Mouse (Mus musculus) MEL (cell line): Measurements from ENCODE around the gene Micall1. TPM values are rescaled to one million over a fixed set of nuclear protein-coding genes. Genes with fewer than 3 reads are reported as not detected.

ENCODE experiments used
- DNase-seq: peaks from one replicate; pipeline ENCODE4 v3.0.0; 2011; ENCODE audit warnings: low read depth, low spot score
- H3K27ac ChIP-seq: 2 replicates; pipeline ENCODE4 v1.5.1; 2012; ENCODE audit warnings: low read depth, mild to moderate bottlenecking, control low read depth, low read length, moderate library complexity; ENCODE audit not compliant: control insufficient read depth
- H3K27me3 ChIP-seq, 2 experiments: fragments of 150-350 bp in 1 of 2; sonication (generic) in 1 of 2; 2 replicates each; pipeline ENCODE4 v1.6.1; 2012; ENCODE audit warnings: low read length in 2 of 2, mild to moderate bottlenecking in 2 of 2, improper control_type of control experiment in 1 of 2, moderate library complexity in 1 of 2; ENCODE audit not compliant: insufficient read depth in 2 of 2, control insufficient read depth in 1 of 2
- H3K36me3 ChIP-seq, 2 experiments: 2 replicates each; pipeline ENCODE4 v1.6.1; 2012 to 2014; ENCODE audit warnings: low read length in 2 of 2, improper control_type of control experiment in 1 of 2, inconsistent platforms in 1 of 2, mild to moderate bottlenecking in 1 of 2; ENCODE audit not compliant: insufficient read depth in 2 of 2, control insufficient read depth in 1 of 2
- H3K4me1 ChIP-seq, 2 experiments: fragments of 150-350 bp in 1 of 2; sonication (generic) in 1 of 2; 2 replicates each; pipeline ENCODE4 v1.6.1; 2012; ENCODE audit warnings: low read length in 2 of 2, improper control_type of control experiment in 1 of 2, mild to moderate bottlenecking in 1 of 2; ENCODE audit not compliant: insufficient read depth in 2 of 2, control insufficient read depth in 1 of 2
- H3K4me3 ChIP-seq, 2 experiments: fragments of 150-350 bp in 1 of 2; sonication (generic) in 1 of 2; 2 replicates each; pipeline ENCODE4 v1.5.1; 2012; ENCODE audit warnings: low read depth in 2 of 2, low read length in 2 of 2, mild to moderate bottlenecking in 2 of 2, moderate library complexity in 2 of 2, control low read depth in 1 of 2, improper control_type of control experiment in 1 of 2; ENCODE audit not compliant: control insufficient read depth in 1 of 2, insufficient read depth in 1 of 2
- H3K79me2 ChIP-seq: 2 replicates; pipeline ENCODE4 v1.6.1; 2012; ENCODE audit warnings: mild to moderate bottlenecking, low read length, moderate library complexity; ENCODE audit not compliant: control insufficient read depth, poor library complexity, insufficient read depth
- H3K9ac ChIP-seq: 2 replicates; pipeline ENCODE4 v1.6.1; 2012; ENCODE audit warnings: low read depth, mild to moderate bottlenecking, control low read depth, low read length, moderate library complexity; ENCODE audit not compliant: control insufficient read depth, poor library complexity, severe bottlenecking
- H3K9me3 ChIP-seq: fragments of 150-350 bp; sonication (generic); replicated peaks from 2 replicates; pipeline ENCODE4 v1.6.1; 2012; ENCODE audit warnings: mild to moderate bottlenecking, low read length, improper control_type of control experiment, moderate library complexity; ENCODE audit not compliant: insufficient read depth
- BHLHE40 ChIP-seq: IDR thresholded peaks from 2 replicates; pipeline ENCODE4 v1.6.1; 2012; ENCODE audit warnings: low read depth, mild to moderate bottlenecking, inconsistent platforms, low read length, improper control_type of control experiment, borderline replicate concordance
- CHD1 ChIP-seq: IDR thresholded peaks from 2 replicates; pipeline ENCODE4 v1.6.1; 2012; ENCODE audit warnings: low read depth, mild to moderate bottlenecking, inconsistent platforms, low read length, improper control_type of control experiment
- CTCF ChIP-seq, 3 experiments: IDR thresholded peaks in 2 of 3; conservative IDR thresholded peaks in 1 of 3; 2 replicates each; pipeline ENCODE4 v1.5.1; 2011 to 2012; ENCODE audit warnings: low read length in 3 of 3, low read depth in 2 of 3, mild to moderate bottlenecking in 2 of 3, improper control_type of control experiment in 1 of 3, inconsistent platforms in 1 of 3, mixed read lengths in 1 of 3, moderate library complexity in 1 of 3; ENCODE audit not compliant: control insufficient read depth in 1 of 3, insufficient read depth in 1 of 3, poor library complexity in 1 of 3, severe bottlenecking in 1 of 3
- E2F4 ChIP-seq: IDR thresholded peaks from 2 replicates; pipeline ENCODE4 v1.6.1; 2011; ENCODE audit warnings: low read depth, low read length, improper control_type of control experiment, borderline replicate concordance
- EP300 ChIP-seq, 2 experiments: IDR thresholded peaks; 2 replicates each; pipeline ENCODE4 v1.6.1; 2011; ENCODE audit warnings: improper control_type of control experiment in 2 of 2, low read length in 2 of 2, low read depth in 1 of 2, mild to moderate bottlenecking in 1 of 2
- ETS1 ChIP-seq: IDR thresholded peaks from 2 replicates; pipeline ENCODE4 v1.6.1; 2012; ENCODE audit warnings: low read depth, mild to moderate bottlenecking, inconsistent platforms, low read length, improper control_type of control experiment, moderate library complexity
- GABPA ChIP-seq: IDR thresholded peaks from 2 replicates; pipeline ENCODE4 v1.6.1; 2012; ENCODE audit warnings: low read depth, mild to moderate bottlenecking, inconsistent platforms, low read length, improper control_type of control experiment, moderate library complexity
- GATA1 ChIP-seq: IDR thresholded peaks from 2 replicates; pipeline ENCODE4 v1.6.1; 2011; ENCODE audit warnings: low read depth, low read length, improper control_type of control experiment
- HCFC1 ChIP-seq: IDR thresholded peaks from 2 replicates; pipeline ENCODE4 v1.6.1; 2012; ENCODE audit warnings: low read depth, mild to moderate bottlenecking, inconsistent platforms, low read length, improper control_type of control experiment, moderate library complexity
- JUND ChIP-seq: IDR thresholded peaks from 2 replicates; pipeline ENCODE4 v1.6.1; 2011; ENCODE audit warnings: low read depth, mild to moderate bottlenecking, improper control_type of control experiment, low read length
- KAT2A ChIP-seq: conservative IDR thresholded peaks from 2 replicates; pipeline ENCODE4 v1.6.1; 2012; ENCODE audit warnings: low read depth, low read length, improper control_type of control experiment, inconsistent platforms
- MAFK ChIP-seq: IDR thresholded peaks from 2 replicates; pipeline ENCODE4 v1.6.1; 2011; ENCODE audit warnings: low read depth, mild to moderate bottlenecking, low read length, improper control_type of control experiment, borderline replicate concordance
- MAZ ChIP-seq: IDR thresholded peaks from 2 replicates; pipeline ENCODE4 v1.6.1; 2012; ENCODE audit warnings: low read depth, mild to moderate bottlenecking, inconsistent platforms, low read length, improper control_type of control experiment
- MEF2A ChIP-seq: IDR thresholded peaks from 2 replicates; pipeline ENCODE4 v1.6.1; 2014; ENCODE audit warnings: low read depth, mild to moderate bottlenecking, inconsistent platforms, low read length, improper control_type of control experiment; ENCODE audit not compliant: poor library complexity, insufficient replicate concordance, severe bottlenecking; ENCODE audit errors: extremely low read depth
- MXI1 ChIP-seq: IDR thresholded peaks from 2 replicates; pipeline ENCODE4 v1.6.1; 2011; ENCODE audit warnings: mild to moderate bottlenecking, low read depth, low read length, improper control_type of control experiment
- MYB ChIP-seq: IDR thresholded peaks from 2 replicates; pipeline ENCODE4 v1.6.1; 2011; ENCODE audit warnings: mild to moderate bottlenecking, low read depth, low read length, improper control_type of control experiment
- MYC ChIP-seq: IDR thresholded peaks from 2 replicates; pipeline ENCODE4 v1.6.1; 2011; ENCODE audit warnings: low read depth, mild to moderate bottlenecking, low read length, improper control_type of control experiment, moderate library complexity
- NELFE ChIP-seq: IDR thresholded peaks from 2 replicates; pipeline ENCODE4 v1.6.1; 2011; ENCODE audit warnings: low read depth, low read length, improper control_type of control experiment
- POLR2AphosphoS2 ChIP-seq: IDR thresholded peaks from 2 replicates; pipeline ENCODE4 v1.6.1; 2011; ENCODE audit warnings: low read length, improper control_type of control experiment
- POLR2AphosphoS5 ChIP-seq: IDR thresholded peaks from 2 replicates; pipeline ENCODE4 v1.6.1; 2012; ENCODE audit warnings: low read depth, borderline replicate concordance, mild to moderate bottlenecking, inconsistent platforms, low read length, moderate library complexity, mixed read lengths
- RAD21 ChIP-seq: IDR thresholded peaks from 2 replicates; pipeline ENCODE4 v1.6.1; 2011; ENCODE audit warnings: mild to moderate bottlenecking, low read depth, low read length, improper control_type of control experiment
- RCOR1 ChIP-seq: IDR thresholded peaks from 2 replicates; pipeline ENCODE4 v1.6.1; 2012; ENCODE audit warnings: low read depth, mild to moderate bottlenecking, inconsistent platforms, low read length, improper control_type of control experiment
- SIN3A ChIP-seq: IDR thresholded peaks from 2 replicates; pipeline ENCODE4 v1.6.1; 2012; ENCODE audit warnings: low read length, improper control_type of control experiment, inconsistent platforms
- SMC3 ChIP-seq: IDR thresholded peaks from 2 replicates; pipeline ENCODE4 v1.6.1; 2011; ENCODE audit warnings: low read depth, low read length, improper control_type of control experiment
- TAL1 ChIP-seq: IDR thresholded peaks from 2 replicates; pipeline ENCODE4 v1.6.1; 2012; ENCODE audit warnings: mild to moderate bottlenecking, inconsistent platforms, low read length, moderate library complexity, mixed read lengths
- TBP ChIP-seq: IDR thresholded peaks from 2 replicates; pipeline ENCODE4 v1.8.0; 2011; ENCODE audit warnings: low read depth, low read length, improper control_type of control experiment
- TCF12 ChIP-seq: IDR thresholded peaks from 2 replicates; pipeline ENCODE4 v1.6.1; 2014; ENCODE audit warnings: low read depth, mild to moderate bottlenecking, inconsistent platforms, low read length, improper control_type of control experiment, moderate library complexity
- USF1 ChIP-seq: IDR thresholded peaks from 2 replicates; pipeline ENCODE4 v1.6.1; 2014; ENCODE audit warnings: low read depth, mild to moderate bottlenecking, inconsistent platforms, low read length, improper control_type of control experiment, moderate library complexity
- ZC3H11A ChIP-seq: IDR thresholded peaks from 2 replicates; pipeline ENCODE4 v1.6.1; 2012; ENCODE audit warnings: low read depth, mild to moderate bottlenecking, inconsistent platforms, low read length, improper control_type of control experiment
- ZKSCAN1 ChIP-seq: IDR thresholded peaks from 2 replicates; pipeline ENCODE4 v1.6.1; 2012; ENCODE audit warnings: low read depth, mild to moderate bottlenecking, inconsistent platforms, low read length, improper control_type of control experiment, moderate library complexity
- ZNF384 ChIP-seq: IDR thresholded peaks from 2 replicates; pipeline ENCODE4 v1.6.1; 2012; ENCODE audit warnings: low read depth, mild to moderate bottlenecking, inconsistent platforms, low read length, improper control_type of control experiment
- polyA plus RNA-seq, 2 experiments: library from polyadenylated mRNA; stranded (reverse) in 1 of 2; unstranded in 1 of 2; fragments of >175 nt in 1 of 2; fragments of >200 nt in 1 of 2; gene quantifications; 2 replicates each; pipeline versions ENCODE4 v1.2.1 to v1.2.4; 2012; ENCODE audit warnings: low replicate concordance in 2 of 2, low read depth in 1 of 2; ENCODE audit not compliant: insufficient read length in 2 of 2, insufficient read depth in 1 of 2, missing spikeins in 1 of 2
- total RNA-seq: library from RNA; depleted of rRNA; stranded (reverse); fragments of 300-350 nt; gene quantifications from 2 replicates; pipeline ENCODE4 v1.2.3, GENCODE M21; 2012

The Micall1 gene
- total and polyA plus RNA-seq, 3 experiments: 4.8 to 13.5 TPM; not detected in 1

- TF ChIP-seq ZNF384 (peak; percentile 74), RAD21 (no peak)
- Histone ChIP-seq H3K27ac (peak overlapping the region; percentile 95), H3K36me3 (peaks cover 8 to 14% of the 10 kb centered on the region in 2 experiments), H3K9me3 (no peaks in the 10 kb centered on the region), H3K4me3 (peak overlapping the region; percentile 83 to 89), H3K9ac (peak overlapping the region; percentile 86), H3K4me1 (peaks cover 0 to 22% of the 10 kb centered on the region in 2 experiments; a peak in 2 of 4 replicates), H3K79me2 (peaks cover 29% of the 10 kb centered on the region), H3K27me3 (no peaks in the 10 kb centered on the region)
- DNase-seq: no peak
Observed at GRCm38 (mm10) chr15:79074446-79074845, 34.3 kb upstream of the Micall1 start.

- DNase-seq: peak; percentile 93
- H3K9ac ChIP-seq: peak within 1 kb of the TSS; percentile 98
- peaks cover 0 to 18% of the 10 kb centered on the region in 2 experiments; a peak in 2 of 4 replicates for H3K4me1 ChIP-seq
- H3K9me3 ChIP-seq: no peaks in the 10 kb centered on the region
- peaks cover 13 to 14% of the 10 kb centered on the region in 2 experiments for H3K36me3 ChIP-seq
- peaks cover 29% of the 10 kb centered on the region for H3K79me2 ChIP-seq
- H3K4me3 ChIP-seq: peak within 1 kb of the TSS; percentile 83 to 89
- H3K27me3 ChIP-seq: no peaks in the 10 kb centered on the region
- H3K27ac ChIP-seq: peak within 1 kb of the TSS; percentile 95
- TF ChIP-seq RAD21 (no peak), SMC3 (no peak), NELFE (peak; percentile 84), E2F4 (no peak), GATA1 (0 out of 2 replicates have a peak, but pooled peaks have one; percentile 20), ZC3H11A (no peak), TBP (peak; percentile 86), KAT2A (peak; percentile 92), USF1 (0 out of 2 replicates have a peak, but pooled peaks have one; percentile 21), TCF12 (peak; percentile 71), POLR2AphosphoS2 (peak; percentile 81; the same call in 1 of the 2 replicates), SIN3A (peak; percentile 85), POLR2AphosphoS5 (no peak), MAZ (peak; percentile 66; the same call in 1 of the 2 replicates), JUND (no peak), MEF2A (no peak), HCFC1 (peak; percentile 97), CHD1 (no peak), MYB (no peak), MXI1 (peak; percentile 92), MYC (peak; percentile 65; the same call in 1 of the 2 replicates), TAL1 (no peak), EP300 (IDR thresholded peaks at IDR 0.05; ENCODE audit: low read depth in 1 of 2, low read length in 2 of 2) (peak in 1 of 2 experiments; percentile 45; a peak in 2 of 4 replicates), MAFK (no peak), ZKSCAN1 (no peak), RCOR1 (peak; percentile 76), BHLHE40 (no peak), CTCF (IDR thresholded peaks at IDR 0.05 in 2 of 3, conservative IDR thresholded peaks at IDR 0.05 in 1 of 3; ENCODE audit: control insufficient read depth in 1 of 3, insufficient read depth in 1 of 3, low read depth in 2 of 3, low read length in 3 of 3, poor library complexity in 1 of 3, severe bottlenecking in 1 of 3) (0 out of 6 replicates have a peak, but pooled peaks of 2 of the 3 experiments have one; percentile 1 to 2), GABPA (no peak), ETS1 (peak; percentile 60)
Observed at GRCm38 (mm10) chr15:79074913-79075532, 33.7 kb upstream of the Micall1 start, which contains the start of gene Eif3l. Gene Eif3l (plus strand): TSS chr15:79075179.
